Mouse (Mus musculus) thymus, postnatal 14 days (tissue): ENCODE results near the gene Cited1.

ENCODE experiments used
- DNase-seq: peaks from one replicate; pipeline ENCODE4 v3.0.0; 2021

Cited1 gene

GRCm38 (mm10) chrX:102251937-102252860 is at the start of gene Cited1:
Gene Cited1, minus strand, starts transcription at chrX:102252181.
- DNase-seq, result peak; percentile 59

DNA sequence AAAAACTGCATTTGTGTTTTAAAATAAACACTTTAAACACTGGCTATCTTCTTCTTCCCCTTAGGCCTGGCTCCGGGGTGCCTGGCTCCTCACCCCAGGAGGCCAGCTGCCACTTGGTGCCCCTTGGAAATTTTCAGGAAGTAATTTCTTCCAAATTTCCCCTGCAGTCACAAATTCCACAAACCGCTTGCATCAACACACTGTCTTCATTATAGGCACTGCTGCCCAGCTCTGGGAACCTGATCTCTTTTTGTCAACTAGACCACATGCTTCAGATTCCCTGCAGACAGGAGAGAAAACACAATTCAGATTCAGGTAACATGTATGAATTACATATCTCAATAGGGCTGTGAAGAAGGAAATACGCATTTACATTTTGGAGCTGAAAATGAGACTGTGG is 32.9 kb upstream of the Cited1 start:
- no peak for DNase-seq

GRCm38 (mm10) chrX:102262620-102263345 is 10.8 kb upstream of the Cited1 start:
- no peak for DNase-seq

- DNase-seq, result no peak
These were observed 7.8 kb upstream of the Cited1 start for GRCm38 (mm10) chrX:102259772-102260171.

GRCm38 (mm10) chrX:102253892-102254291 is 1.9 kb upstream of the Cited1 start:
- no peak for DNase-seq

DNA sequence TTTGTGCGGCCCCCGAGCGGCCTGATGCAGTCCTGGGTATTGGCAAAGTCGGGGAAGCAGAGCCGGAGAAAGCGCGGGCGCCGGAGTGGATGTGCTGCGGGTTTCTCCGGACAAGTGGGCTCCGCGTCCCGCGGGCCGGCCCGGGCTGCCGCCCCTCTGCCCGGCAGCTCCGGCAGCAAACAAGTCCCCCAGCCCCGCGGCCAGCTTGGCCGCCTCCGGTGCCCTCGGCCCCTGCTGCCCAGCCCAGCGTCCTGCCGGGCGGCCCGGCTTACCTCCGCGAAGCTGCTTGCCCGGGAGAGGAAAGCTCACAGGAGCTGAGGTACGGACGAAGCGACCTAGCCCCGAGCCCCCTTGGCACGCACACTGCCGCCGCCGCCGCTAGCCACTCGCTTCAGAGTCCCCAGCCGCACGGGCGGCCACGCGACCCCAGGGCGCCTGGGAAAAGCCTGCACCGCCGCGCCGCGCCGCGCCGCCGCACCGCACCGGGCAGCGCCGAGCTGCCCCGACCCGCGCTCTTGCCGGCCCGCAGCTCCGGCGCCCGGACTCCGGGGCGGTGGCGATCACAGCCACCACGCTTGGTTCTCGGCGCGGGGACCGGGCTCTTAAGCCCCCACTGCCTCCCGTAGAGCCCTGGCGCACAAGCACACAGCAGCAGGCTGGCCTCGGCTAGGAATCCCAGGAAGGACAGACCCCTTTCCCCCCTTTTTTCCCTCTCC is 602 bp downstream of the Cited1 start:
- DNase-seq, result no peak

- no peak for DNase-seq
These were observed 1.1 kb downstream of the Cited1 start for GRCm38 (mm10) chrX:102250891-102251170.

DNA sequence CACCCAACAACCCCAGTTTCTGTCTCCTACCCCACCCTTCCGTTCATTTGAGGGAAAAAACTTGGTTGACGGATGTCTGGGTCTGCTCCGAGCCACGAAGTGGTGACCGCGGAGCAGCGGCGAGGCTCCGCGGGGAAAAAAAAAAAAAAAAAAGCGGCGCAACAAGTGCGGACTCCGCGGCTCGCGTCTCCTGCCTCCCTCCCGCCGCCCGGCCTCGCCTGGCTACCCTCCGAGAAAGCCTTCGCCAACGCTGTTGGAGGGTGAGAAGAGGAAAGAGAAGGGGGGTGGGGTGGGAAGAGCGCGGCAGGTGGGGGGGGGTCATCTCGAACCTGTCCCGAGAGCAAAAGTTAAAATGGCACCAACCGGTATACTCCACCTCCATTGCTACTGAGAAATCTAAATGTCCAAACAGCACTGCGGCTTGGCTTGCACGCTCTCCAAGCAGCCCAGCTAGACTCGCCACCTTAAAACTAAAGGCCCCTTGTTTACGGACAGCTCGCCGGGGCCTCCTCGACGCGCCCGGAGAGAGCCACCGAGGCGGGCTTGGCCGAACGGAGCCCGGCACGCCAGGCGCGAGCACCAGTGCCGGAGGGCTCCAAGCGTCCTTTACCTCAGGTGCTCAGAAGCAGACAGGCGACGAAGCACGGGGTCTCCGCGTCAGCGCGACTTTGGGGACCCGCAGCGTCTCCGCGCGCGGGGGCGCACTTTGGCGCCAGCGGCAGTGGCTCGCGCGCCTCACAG is 1.7 kb downstream of the Cited1 start:
- DNase-seq, result peak; percentile 32

GRCm38 (mm10) chrX:102244334-102244733 is 7.6 kb downstream of the Cited1 start:
- no peak for DNase-seq

DNA sequence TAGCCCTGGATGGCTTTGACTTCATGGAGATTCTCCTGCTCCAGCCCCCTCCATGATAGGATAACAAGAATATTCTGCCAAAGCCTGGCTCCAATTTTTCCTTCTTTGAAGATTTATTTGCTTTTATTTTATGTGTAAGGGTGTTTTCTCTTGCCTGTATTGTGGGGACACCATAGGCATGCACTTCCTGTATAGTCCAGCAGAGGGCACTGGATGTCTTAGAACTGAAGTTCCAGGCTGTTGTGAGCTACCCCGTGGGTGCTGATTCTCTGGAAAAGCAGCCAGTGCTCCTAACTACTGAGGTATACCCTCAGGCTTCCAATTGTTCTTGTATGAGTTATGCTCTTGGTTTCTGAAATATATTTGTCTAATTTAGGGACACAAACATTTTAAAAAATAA is 32.9 kb downstream of the Cited1 start:
- DNase-seq, result peak; percentile 55

GRCm38 (mm10) chrX:102215356-102215755 is 36.6 kb downstream of the Cited1 start:
- peak; percentile 47 for DNase-seq
